Mouse (Mus musculus) erythroid progenitor cell, adult 5-6 weeks (primary cell): ENCODE measurements around the gene Edrf1. TPM values are rescaled to one million over a fixed set of nuclear protein-coding genes. Genes with fewer than 3 reads are reported as not detected.

ENCODE experiments used
- ATAC-seq: replicated peaks from 2 replicates; pipeline ENCODE4 v1.8.0; 2016; ENCODE audit warnings: moderate number of reproducible peaks, mild to moderate bottlenecking, moderate TSS enrichment, inconsistent platforms; ENCODE audit not compliant: poor library complexity, low FRiP score, severe bottlenecking
- total RNA-seq, 2 experiments: library from RNA; stranded (forward) in 1 of 2; stranded (reverse) in 1 of 2; fragments of 150-400 nt in 1 of 2; fragments of 186-747, 209-891 nt in 1 of 2; gene quantifications; 2 replicates each; pipeline versions ENCODE4 v1.2.3 to v1.2.4; 2015 to 2017; ENCODE audit warnings: low replicate concordance in 2 of 2

Gene Edrf1
- total RNA-seq (2015; ENCODE audit: low replicate concordance), result 13.4 and 19.8 TPM in 2 replicates
- total RNA-seq (2017; ENCODE audit: low replicate concordance), result 26.3 and 74.8 TPM in 2 replicates

GRCm38 (mm10) chr7:133637361-133638305 is at the start of gene Edrf1:
Edrf1 (plus strand) TSS chr7:133637543.
- peak; percentile 98 for ATAC-seq

GRCm38 (mm10) chr7:133591750-133592149 is 45.6 kb upstream of the Edrf1 start:
- ATAC-seq, result no peak

- no peak for ATAC-seq
These were observed 36.8 kb upstream of the Edrf1 start for GRCm38 (mm10) chr7:133600558-133600957.

GRCm38 (mm10) chr7:133602058-133602457 is 35.3 kb upstream of the Edrf1 start, which contains the start of gene Tex36:
Tex36 (minus strand) TSS chr7:133602158.
- no peak for ATAC-seq

- no peak for ATAC-seq
These were observed 34.2 kb upstream of the Edrf1 start for GRCm38 (mm10) chr7:133603156-133603555.

GRCm38 (mm10) chr7:133604427-133605081 is 32.8 kb upstream of the Edrf1 start:
- no peak for ATAC-seq

DNA sequence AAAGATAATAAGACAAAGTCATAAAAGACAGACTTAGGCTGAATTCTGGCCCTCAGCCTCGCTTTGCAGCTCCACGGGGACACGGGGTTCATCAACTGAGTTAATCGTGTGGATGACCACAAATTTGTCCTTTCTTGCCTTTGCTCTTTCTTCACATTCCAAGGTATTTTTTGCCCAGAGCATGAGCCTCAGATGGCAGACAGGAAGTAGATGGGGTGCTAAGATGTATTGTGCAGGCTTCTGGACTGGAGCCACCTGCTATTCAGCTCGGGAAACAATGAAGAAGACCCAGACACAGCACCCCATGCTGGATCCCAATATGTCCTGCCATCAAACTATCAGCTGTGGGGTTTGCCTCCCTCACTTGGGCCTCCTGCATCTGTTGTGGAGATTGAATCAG is 30.0 kb upstream of the Edrf1 start:
- ATAC-seq, result no peak

GRCm38 (mm10) chr7:133607883-133608575 is 29.3 kb upstream of the Edrf1 start:
- no peak for ATAC-seq

DNA sequence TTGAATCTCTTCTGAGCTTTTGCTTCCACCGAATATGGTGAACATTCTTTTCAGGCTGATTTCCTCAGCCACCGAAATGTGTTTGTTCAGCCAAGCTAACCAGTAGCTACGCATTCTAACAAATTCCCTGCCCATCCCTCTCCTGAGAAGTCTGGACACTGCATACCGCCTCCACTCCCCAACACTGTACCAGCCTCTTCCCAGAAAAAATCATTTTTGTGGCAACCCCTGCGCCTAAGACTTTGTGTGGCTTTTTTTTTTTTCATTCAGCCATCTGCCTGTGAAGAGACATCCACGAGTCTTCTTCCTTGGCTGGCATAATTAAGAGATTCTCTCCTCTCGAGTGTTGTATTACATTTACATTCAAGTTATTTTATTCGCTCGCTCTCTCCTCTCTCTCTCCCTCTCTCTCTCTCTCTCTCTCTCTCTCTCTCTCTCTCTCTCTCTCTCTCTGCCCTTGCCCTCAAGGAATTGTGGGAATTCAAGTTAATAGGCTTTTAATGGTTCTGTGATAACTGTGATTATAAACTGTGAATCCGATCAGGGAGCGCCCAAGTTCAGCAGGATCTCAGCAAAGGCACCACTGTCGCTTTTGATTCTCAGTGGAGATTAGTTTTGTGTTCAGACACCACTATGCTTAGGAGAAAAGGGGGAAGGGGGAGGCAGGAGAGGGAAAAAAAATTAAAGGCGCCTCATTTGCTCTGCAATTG is 28.6 kb upstream of the Edrf1 start:
- no peak for ATAC-seq

DNA sequence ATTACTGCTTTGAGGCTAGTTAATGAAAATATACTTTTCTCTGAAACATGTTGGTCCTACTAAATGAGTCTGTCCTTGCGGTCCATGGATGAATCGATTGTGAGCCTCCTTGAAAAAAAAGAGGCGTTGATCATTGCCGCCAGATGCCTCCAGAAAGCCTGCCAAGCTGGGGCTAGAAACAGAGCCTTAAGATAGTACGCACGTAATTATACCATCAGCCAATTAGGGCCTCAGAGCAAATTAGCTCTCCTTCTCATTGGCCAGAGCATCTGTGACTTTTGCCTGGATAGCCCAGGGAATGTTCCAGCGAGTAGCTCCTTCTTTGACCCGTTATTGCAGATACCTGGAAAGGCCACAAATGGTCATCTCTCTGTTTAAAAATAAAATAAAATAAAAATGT is 27.8 kb upstream of the Edrf1 start:
- ATAC-seq, result no peak

- no peak for ATAC-seq
These were observed 24.4 kb upstream of the Edrf1 start for GRCm38 (mm10) chr7:133612981-133613380.

GRCm38 (mm10) chr7:133620721-133621120 is 16.6 kb upstream of the Edrf1 start:
- ATAC-seq, result no peak

DNA sequence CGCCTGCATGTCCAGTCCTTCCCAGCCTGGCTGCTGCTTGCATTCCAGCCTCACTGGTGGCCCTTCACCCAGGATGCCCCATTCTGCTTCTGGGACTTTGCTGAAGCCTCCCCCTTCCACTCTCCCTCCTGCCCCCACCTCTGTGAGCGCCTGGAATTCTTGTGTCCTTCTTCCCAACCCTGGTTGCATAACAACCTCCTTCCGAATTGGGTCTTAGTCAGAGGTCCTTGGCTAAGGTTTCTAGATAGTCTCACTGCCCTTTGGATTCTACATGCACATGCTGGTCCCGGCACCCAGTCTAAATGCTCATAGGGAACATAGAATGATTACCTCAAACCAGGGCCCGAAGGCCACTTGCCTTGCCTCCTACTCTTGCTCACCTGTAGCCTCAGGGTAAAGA is 14.1 kb upstream of the Edrf1 start:
- no peak for ATAC-seq

DNA sequence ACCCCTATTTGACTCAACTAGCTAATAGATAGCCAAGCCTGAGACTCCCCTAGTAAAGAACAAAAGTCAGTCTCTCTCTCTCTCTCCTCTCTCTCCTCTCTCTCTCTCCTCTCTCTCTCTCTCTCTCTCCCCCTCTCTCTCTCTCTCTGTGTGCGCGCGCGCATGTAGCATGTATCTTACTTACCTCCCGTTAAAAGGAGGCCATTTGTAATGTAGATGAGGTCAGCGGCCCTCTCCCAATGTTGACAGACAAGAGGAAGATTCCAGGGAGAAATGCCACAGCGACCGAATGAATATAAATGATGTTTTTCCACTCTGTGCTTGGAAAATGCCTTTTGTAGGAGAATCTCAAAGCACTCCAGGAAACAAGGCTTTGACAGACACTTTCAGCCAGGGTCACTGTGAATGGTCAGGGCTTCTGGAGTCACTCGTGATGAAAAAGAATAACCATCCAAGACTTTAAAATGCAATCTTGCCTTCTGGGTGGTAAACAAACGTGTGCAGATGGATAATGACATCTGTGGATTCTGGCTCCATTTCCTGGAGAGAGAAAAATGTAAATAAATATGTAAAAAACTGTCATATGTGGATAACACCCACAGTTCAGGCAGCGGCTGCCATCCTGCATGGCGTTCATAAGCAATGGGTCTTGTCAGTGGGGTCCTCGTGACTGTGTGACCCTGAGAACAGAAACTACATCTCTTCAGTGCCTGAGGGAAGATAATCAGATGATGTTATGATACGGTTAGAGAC is 10.0 kb upstream of the Edrf1 start:
- ATAC-seq, result no peak

DNA sequence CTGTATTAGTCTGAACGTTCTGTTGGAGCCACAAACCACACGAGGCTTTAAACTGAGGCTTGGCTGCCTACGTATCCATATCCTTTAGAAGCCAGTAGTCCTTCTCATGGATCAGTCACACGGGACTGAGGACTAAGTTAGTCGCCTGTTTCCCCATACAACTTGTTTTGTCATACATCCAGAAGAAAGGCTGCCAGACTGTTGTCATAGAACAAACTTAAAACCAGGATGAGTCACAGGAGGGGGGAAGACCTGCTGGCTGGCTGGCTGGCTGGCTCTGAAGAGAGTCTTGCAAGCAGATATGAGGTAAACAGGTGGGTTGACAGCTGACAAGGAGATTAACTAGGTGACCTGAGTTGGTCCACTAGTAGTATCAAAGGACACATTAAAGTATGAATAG is 6.5 kb upstream of the Edrf1 start:
- no peak for ATAC-seq

DNA sequence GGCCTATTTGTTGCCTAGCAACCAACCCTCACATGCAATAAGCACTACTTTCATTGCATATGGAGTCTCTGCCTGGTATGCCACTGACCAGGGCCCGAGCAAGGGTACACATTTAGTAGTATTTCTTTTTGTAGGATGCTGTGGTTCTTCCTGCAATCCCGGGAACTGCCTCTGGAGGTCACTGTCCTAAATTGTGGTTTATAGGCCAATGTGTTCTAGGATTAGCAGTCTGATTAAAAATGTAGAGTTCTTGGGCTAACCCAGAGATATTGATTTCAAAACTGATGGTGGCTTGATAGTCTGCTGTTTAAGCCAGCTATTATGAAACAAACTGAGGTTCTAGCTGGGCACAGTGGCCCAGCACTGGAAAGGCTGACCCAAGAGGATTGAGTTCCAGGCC is 4.9 kb upstream of the Edrf1 start:
- no peak for ATAC-seq

DNA sequence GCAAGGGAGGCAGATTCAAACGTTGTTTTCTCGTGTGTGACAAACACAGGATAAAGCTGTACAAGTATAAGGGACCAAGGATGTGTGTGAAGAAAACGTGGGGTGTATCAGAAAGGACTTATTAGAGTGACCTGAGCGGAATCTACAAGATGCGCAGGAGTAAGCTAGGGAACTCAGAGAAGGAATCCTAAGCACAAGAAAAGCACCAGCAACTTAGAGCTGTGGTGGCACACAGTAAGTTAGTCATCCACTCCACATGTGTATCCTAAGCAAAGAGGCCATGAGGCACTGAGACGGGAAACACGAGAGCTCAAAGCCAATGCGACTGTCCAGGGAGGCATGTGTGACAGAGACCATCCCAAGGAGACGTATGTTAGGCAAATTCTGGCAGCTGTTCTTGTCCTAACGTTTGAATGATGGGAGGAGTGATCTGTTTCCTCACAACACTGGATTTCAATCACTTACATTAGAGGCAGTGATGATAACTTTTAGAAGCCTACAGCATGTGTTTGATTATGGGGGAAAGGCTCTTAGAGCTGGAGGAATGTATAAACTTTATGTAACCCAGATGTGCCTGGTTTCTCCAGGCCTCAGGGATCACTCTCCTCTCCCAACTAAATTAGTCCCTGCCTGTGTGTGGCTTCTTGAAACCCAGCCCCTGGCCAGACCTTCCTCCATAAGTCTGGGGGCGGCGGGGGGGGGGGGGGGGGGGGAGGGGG is 2.3 kb upstream of the Edrf1 start:
- ATAC-seq, result no peak

DNA sequence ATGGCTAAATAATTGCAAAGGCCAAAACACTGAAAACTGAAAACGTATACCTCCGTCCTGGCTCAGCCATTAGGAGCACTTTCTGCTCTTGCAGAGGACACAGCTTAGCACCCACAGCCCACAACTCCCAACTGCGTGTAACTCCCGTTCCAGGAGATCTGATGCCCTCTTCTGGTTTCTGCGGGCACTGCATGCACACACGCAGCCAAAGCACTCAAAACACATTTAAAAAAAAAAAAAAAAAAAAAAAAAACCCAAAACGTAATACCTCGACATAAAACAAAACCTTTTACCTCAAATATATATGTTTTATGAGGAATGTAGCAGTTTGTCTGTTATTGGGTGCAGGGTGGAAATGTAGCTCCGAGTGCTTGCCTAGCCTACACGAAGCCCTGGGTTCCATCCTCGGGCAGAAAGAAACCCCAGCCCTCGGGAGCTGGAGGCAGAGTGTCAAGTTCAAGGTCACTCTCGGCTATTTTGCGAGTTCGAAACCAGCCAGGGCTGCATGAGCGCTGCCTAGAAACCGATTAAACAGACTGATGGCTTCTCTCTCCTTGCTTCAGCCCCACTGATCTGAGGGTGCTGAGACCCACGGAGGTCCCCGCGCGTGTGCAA is 498 bp upstream of the Edrf1 start:
- peak; percentile 51 for ATAC-seq
